Mouse (Mus musculus): ENCODE measurements around the gene Stat5a. TPM values are rescaled to one million over a fixed set of nuclear protein-coding genes. Genes with fewer than 3 reads are reported as not detected.

Stat5a gene
- polyA plus RNA-seq, 1 experiment from 2014 or later: 13.0 TPM

DNA sequence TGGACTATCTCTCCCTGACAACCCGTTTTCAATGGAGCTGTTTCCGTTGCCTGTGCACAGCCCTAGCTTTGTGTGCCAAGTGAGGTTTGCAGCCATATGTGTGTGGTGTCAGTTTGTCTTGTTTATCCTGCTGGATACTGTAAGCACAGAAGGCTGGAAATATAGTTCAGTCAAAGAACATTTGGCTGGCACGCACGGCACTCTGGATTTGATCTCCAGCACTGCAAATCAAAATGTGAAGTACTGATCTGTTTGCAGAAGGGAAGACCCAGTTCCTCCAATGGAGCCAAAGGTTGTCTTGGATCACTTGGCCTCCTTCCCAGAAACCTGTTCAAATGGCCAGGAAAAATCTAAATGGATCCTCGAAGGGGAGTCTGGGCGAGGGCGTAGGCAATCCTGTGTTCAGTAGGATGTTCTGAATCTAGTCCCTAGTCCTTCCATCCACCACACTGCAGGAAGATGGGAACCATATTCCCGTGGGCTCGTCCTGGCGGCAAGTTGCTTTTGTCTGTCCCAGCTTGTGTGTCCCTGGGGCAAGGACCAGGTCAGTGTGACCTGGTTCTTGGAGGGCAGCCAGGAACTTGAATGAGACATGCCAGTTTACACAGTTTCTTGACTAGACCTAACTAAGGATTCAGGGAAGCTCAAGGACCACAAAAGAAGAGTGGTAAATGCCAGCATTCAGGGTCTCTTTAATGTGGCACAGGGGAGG is 11.3 kb downstream of the Stat5a start:
- WGBS: 53% methylated on average over 10 of the region's 10 CpGs
- Histone ChIP-seq H3K9me3 (ENCODE audit: control insufficient read depth, low read length) (no peaks in the 10 kb centered on the region), H3K36me3 (ENCODE audit: control insufficient read depth, insufficient read depth, low read length) (no peaks in the 10 kb centered on the region), H3K4me2 (replicated peaks; ENCODE audit: low read depth) (no peak overlapping the region), H3K27ac (replicated peaks) (no peak overlapping the region), H3K4me1 (replicated peaks; ENCODE audit: control insufficient read depth, insufficient read depth) (no peaks in the 10 kb centered on the region), H3K9ac (ENCODE audit: low read length) (no peak overlapping the region), H3K4me3 (ENCODE audit: low read depth, low read length) (no peak overlapping the region), H3K27me3 (ENCODE audit: control insufficient read depth, insufficient read depth, low read length) (no peaks in the 10 kb centered on the region)
- DNase-seq (ENCODE audit: low spot score) (peak; percentile 35), ATAC-seq (ENCODE audit: low FRiP score, low TSS enrichment) (no peak)
- no peak for TF ChIP-seq CTCF (IDR thresholded peaks at IDR 0.05; ENCODE audit: low read depth)
- no peak for TF ChIP-seq EP300 (optimal IDR thresholded peaks at IDR 0.05)

GRCm38 (mm10) chr11:100870968-100871350 is 11.8 kb downstream of the Stat5a start:
- Histone ChIP-seq H3K4me3 (ENCODE audit: low read depth, low read length) (no peak overlapping the region), H3K9ac (ENCODE audit: low read length) (no peak overlapping the region), H3K27me3 (ENCODE audit: control insufficient read depth, insufficient read depth, low read length) (no peaks in the 10 kb centered on the region), H3K9me3 (ENCODE audit: control insufficient read depth, low read length) (no peaks in the 10 kb centered on the region), H3K4me2 (replicated peaks; ENCODE audit: low read depth) (no peak overlapping the region), H3K4me1 (replicated peaks; ENCODE audit: control insufficient read depth, insufficient read depth) (no peaks in the 10 kb centered on the region), H3K36me3 (ENCODE audit: control insufficient read depth, insufficient read depth, low read length) (no peaks in the 10 kb centered on the region), H3K27ac (replicated peaks) (no peak overlapping the region)
- 65% methylated on average over 8 of the region's 8 CpGs for WGBS
- TF ChIP-seq CTCF (IDR thresholded peaks at IDR 0.05; ENCODE audit: low read depth) (no peak), EP300 (optimal IDR thresholded peaks at IDR 0.05) (no peak)
- no peak for ATAC-seq (ENCODE audit: low FRiP score, low TSS enrichment)
- DNase-seq (ENCODE audit: low spot score): no peak

GRCm38 (mm10) chr11:100875761-100876160 is 16.6 kb downstream of the Stat5a start:
- H3K27me3 ChIP-seq (ENCODE audit: control insufficient read depth, insufficient read depth, low read length): no peaks in the 10 kb centered on the region

GRCm38 (mm10) chr11:100879321-100880078 is 20.3 kb downstream of the Stat5a start:
- DNase-seq (ENCODE audit: low spot score): peak; percentile 76
- no peaks in the 10 kb centered on the region for H3K27me3 ChIP-seq (ENCODE audit: control insufficient read depth, insufficient read depth, low read length)
- peak; percentile 82 for ATAC-seq (ENCODE audit: low FRiP score, low TSS enrichment)
- no peak overlapping the region for H3K4me2 ChIP-seq (replicated peaks; ENCODE audit: low read depth)
- no peak overlapping the region for H3K4me3 ChIP-seq (ENCODE audit: low read depth, low read length)
- WGBS: 70% methylated on average over 15 of the region's 15 CpGs
- H3K9me3 ChIP-seq (ENCODE audit: control insufficient read depth, low read length): no peaks in the 10 kb centered on the region
- no peak overlapping the region for H3K9ac ChIP-seq (ENCODE audit: low read length)
- TF ChIP-seq CTCF (IDR thresholded peaks at IDR 0.05; ENCODE audit: low read depth) (peak; percentile 31; the same call in 1 of the 2 replicates), EP300 (optimal IDR thresholded peaks at IDR 0.05) (no peak)
- H3K4me1 ChIP-seq (replicated peaks; ENCODE audit: control insufficient read depth, insufficient read depth): no peaks in the 10 kb centered on the region
- H3K27ac ChIP-seq (replicated peaks): no peak overlapping the region; the same call in 1 of the 2 replicates
- peaks cover 7% of the 10 kb centered on the region; the same call in 1 of the 2 replicates for H3K36me3 ChIP-seq (ENCODE audit: control insufficient read depth, insufficient read depth, low read length)

More at GRCm38 (mm10) chr11:100875761-100876160, 16.6 kb downstream of the Stat5a start:
- DNase-seq (ENCODE audit: low spot score) (no peak), ATAC-seq (ENCODE audit: low FRiP score, low TSS enrichment) (no peak)
- no peak overlapping the region for H3K4me3 ChIP-seq (ENCODE audit: low read depth, low read length)
- H3K4me2 ChIP-seq (replicated peaks; ENCODE audit: low read depth): no peak overlapping the region
- H3K9me3 ChIP-seq (ENCODE audit: control insufficient read depth, low read length): no peaks in the 10 kb centered on the region
- peaks cover 7% of the 10 kb centered on the region; the same call in 1 of the 2 replicates for H3K36me3 ChIP-seq (ENCODE audit: control insufficient read depth, insufficient read depth, low read length)
- WGBS: 83% methylated on average over 3 of the region's 3 CpGs
- no peaks in the 10 kb centered on the region for H3K4me1 ChIP-seq (replicated peaks; ENCODE audit: control insufficient read depth, insufficient read depth)
- TF ChIP-seq EP300 (optimal IDR thresholded peaks at IDR 0.05) (no peak), CTCF (IDR thresholded peaks at IDR 0.05; ENCODE audit: low read depth) (no peak)
- H3K9ac ChIP-seq (ENCODE audit: low read length): no peak overlapping the region
- no peak overlapping the region for H3K27ac ChIP-seq (replicated peaks)

GRCm38 (mm10) chr11:100883640-100884039 is 24.5 kb downstream of the Stat5a start:
- no peak overlapping the region for H3K9ac ChIP-seq (ENCODE audit: low read length)
- no peaks in the 10 kb centered on the region for H3K9me3 ChIP-seq (ENCODE audit: control insufficient read depth, low read length)
- TF ChIP-seq CTCF (IDR thresholded peaks at IDR 0.05; ENCODE audit: low read depth) (no peak), EP300 (optimal IDR thresholded peaks at IDR 0.05) (no peak)
- peaks cover 4% of the 10 kb centered on the region for H3K36me3 ChIP-seq (ENCODE audit: control insufficient read depth, insufficient read depth, low read length)
- WGBS: 90% methylated on average over 10 of the region's 10 CpGs
- DNase-seq (ENCODE audit: low spot score): no peak
- H3K4me2 ChIP-seq (replicated peaks; ENCODE audit: low read depth): no peak overlapping the region
- ATAC-seq (ENCODE audit: low FRiP score, low TSS enrichment): no peak
- H3K27me3 ChIP-seq (ENCODE audit: control insufficient read depth, insufficient read depth, low read length): no peaks in the 10 kb centered on the region
- no peak overlapping the region for H3K27ac ChIP-seq (replicated peaks)
- no peaks in the 10 kb centered on the region for H3K4me1 ChIP-seq (replicated peaks; ENCODE audit: control insufficient read depth, insufficient read depth)
- H3K4me3 ChIP-seq (ENCODE audit: low read depth, low read length): no peak overlapping the region

- ATAC-seq (ENCODE audit: low FRiP score, low TSS enrichment): peak; percentile 13; the same call in 1 of the 2 replicates
- Histone ChIP-seq H3K9ac (ENCODE audit: low read length) (no peak overlapping the region), H3K9me3 (ENCODE audit: control insufficient read depth, low read length) (no peaks in the 10 kb centered on the region), H3K4me2 (replicated peaks; ENCODE audit: low read depth) (no peak overlapping the region), H3K27ac (replicated peaks) (no peak overlapping the region), H3K4me1 (replicated peaks; ENCODE audit: control insufficient read depth, insufficient read depth) (no peaks in the 10 kb centered on the region), H3K4me3 (ENCODE audit: low read depth, low read length) (no peak overlapping the region), H3K27me3 (ENCODE audit: control insufficient read depth, insufficient read depth, low read length) (no peaks in the 10 kb centered on the region), H3K36me3 (ENCODE audit: control insufficient read depth, insufficient read depth, low read length) (peaks cover 14% of the 10 kb centered on the region)
- no peak for TF ChIP-seq CTCF (IDR thresholded peaks at IDR 0.05; ENCODE audit: low read depth)
- no peak for TF ChIP-seq EP300 (optimal IDR thresholded peaks at IDR 0.05)
- no peak for DNase-seq (ENCODE audit: low spot score)
These were observed 26.3 kb downstream of the Stat5a start for GRCm38 (mm10) chr11:100885472-100885871.
